Mouse (Mus musculus) MEL (cell line): ENCODE measurements at regions not wholly inside any gene's neighbourhood (a gene's known extent, or its start where the extent isn't known, plus 50 kb on each side); places are given as distances from the start of the nearest gene placed in this dataset.

Experiments used
- CHD2 ChIP-seq: IDR thresholded peaks from 2 replicates; pipeline ENCODE4 v1.6.1; 2011; ENCODE audit warnings: low read length, improper control_type of control experiment
- CTCF ChIP-seq, 3 experiments: IDR thresholded peaks in 2 of 3; conservative IDR thresholded peaks in 1 of 3; 2 replicates each; pipeline ENCODE4 v1.5.1; 2011 to 2012; ENCODE audit warnings: low read length in 3 of 3, low read depth in 2 of 3, mild to moderate bottlenecking in 2 of 3, improper control_type of control experiment in 1 of 3, inconsistent platforms in 1 of 3, mixed read lengths in 1 of 3, moderate library complexity in 1 of 3; ENCODE audit not compliant: control insufficient read depth in 1 of 3, insufficient read depth in 1 of 3, poor library complexity in 1 of 3, severe bottlenecking in 1 of 3
- ELF1 ChIP-seq: IDR thresholded peaks from 2 replicates; pipeline ENCODE4 v1.6.1; 2014; ENCODE audit warnings: low read depth, mild to moderate bottlenecking, inconsistent platforms, low read length, improper control_type of control experiment, moderate library complexity
- EP300 ChIP-seq, 2 experiments: IDR thresholded peaks; 2 replicates each; pipeline ENCODE4 v1.6.1; 2011; ENCODE audit warnings: improper control_type of control experiment in 2 of 2, low read length in 2 of 2, low read depth in 1 of 2, mild to moderate bottlenecking in 1 of 2
- KAT2A ChIP-seq: conservative IDR thresholded peaks from 2 replicates; pipeline ENCODE4 v1.6.1; 2012; ENCODE audit warnings: low read depth, low read length, improper control_type of control experiment, inconsistent platforms
- MYC ChIP-seq: IDR thresholded peaks from 2 replicates; pipeline ENCODE4 v1.6.1; 2011; ENCODE audit warnings: low read depth, mild to moderate bottlenecking, low read length, improper control_type of control experiment, moderate library complexity
- NRF1 ChIP-seq: IDR thresholded peaks from 2 replicates; pipeline ENCODE4 v1.6.1; 2014; ENCODE audit warnings: low read depth, mild to moderate bottlenecking, inconsistent platforms, low read length, improper control_type of control experiment, moderate library complexity; ENCODE audit not compliant: poor library complexity, insufficient read depth, severe bottlenecking
- POLR2A ChIP-seq, 2 experiments: IDR thresholded peaks; 2 replicates each; pipeline ENCODE4 v1.6.1; 2011 to 2012; ENCODE audit warnings: low read length in 2 of 2, mild to moderate bottlenecking in 2 of 2, control low read depth in 1 of 2, improper control_type of control experiment in 1 of 2, low read depth in 1 of 2, moderate library complexity in 1 of 2; ENCODE audit not compliant: control insufficient read depth in 1 of 2, insufficient read depth in 1 of 2, poor library complexity in 1 of 2
- RAD21 ChIP-seq: IDR thresholded peaks from 2 replicates; pipeline ENCODE4 v1.6.1; 2011; ENCODE audit warnings: mild to moderate bottlenecking, low read depth, low read length, improper control_type of control experiment
- UBTF ChIP-seq: IDR thresholded peaks from 2 replicates; pipeline ENCODE4 v1.6.1; 2012; ENCODE audit warnings: low read depth, mild to moderate bottlenecking, inconsistent platforms, low read length, improper control_type of control experiment, moderate library complexity, borderline replicate concordance; ENCODE audit not compliant: insufficient read depth
- USF1 ChIP-seq: IDR thresholded peaks from 2 replicates; pipeline ENCODE4 v1.6.1; 2014; ENCODE audit warnings: low read depth, mild to moderate bottlenecking, inconsistent platforms, low read length, improper control_type of control experiment, moderate library complexity
- ZNF384 ChIP-seq: IDR thresholded peaks from 2 replicates; pipeline ENCODE4 v1.6.1; 2012; ENCODE audit warnings: low read depth, mild to moderate bottlenecking, inconsistent platforms, low read length, improper control_type of control experiment

DNA sequence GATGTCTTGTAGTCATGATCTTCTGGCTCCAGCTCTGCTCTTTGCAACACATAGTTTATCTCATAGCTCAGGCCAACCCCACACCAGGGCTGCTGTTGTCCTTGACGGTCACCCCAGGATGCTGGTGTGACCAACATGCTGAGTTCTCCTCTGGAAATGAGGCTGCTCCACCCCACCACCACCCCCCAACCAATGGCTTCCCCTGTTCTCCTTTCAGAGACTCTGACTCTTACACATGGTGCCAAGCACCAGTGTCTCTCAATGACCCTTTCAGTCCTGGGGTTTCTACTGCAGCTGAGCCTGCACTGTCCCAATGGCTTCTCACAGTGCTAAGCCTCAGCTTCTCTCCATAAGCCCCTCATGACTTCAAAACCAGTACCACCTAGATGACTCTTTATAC is 64.0 kb downstream of the Inhbb start:
- TF ChIP-seq POLR2A (IDR thresholded peaks at IDR 0.05; ENCODE audit: control insufficient read depth in 1 of 2, insufficient read depth in 1 of 2, low read depth in 1 of 2, low read length in 2 of 2, poor library complexity in 1 of 2) (no peak), NRF1 (no peak), CTCF (IDR thresholded peaks at IDR 0.05 in 2 of 3, conservative IDR thresholded peaks at IDR 0.05 in 1 of 3; ENCODE audit: control insufficient read depth in 1 of 3, insufficient read depth in 1 of 3, low read depth in 2 of 3, low read length in 3 of 3, poor library complexity in 1 of 3, severe bottlenecking in 1 of 3) (no peak), ZNF384 (no peak), ELF1 (no peak), RAD21 (no peak), UBTF (no peak), USF1 (no peak), CHD2 (no peak), EP300 (IDR thresholded peaks at IDR 0.05; ENCODE audit: low read depth in 1 of 2, low read length in 2 of 2) (no peak), KAT2A (no peak), MYC (no peak)
